Mouse (Mus musculus) embryonic stem cell, embryonic (primary cell): ENCODE measurements around the gene Satb2.

Experiments used
- CTCF ChIA-PET, 4 experiments: fragments of 300-600 bp in 2 of 4; fragments of 350-600 bp in 2 of 4; sonication (Branson Sonifier 250); formaldehyde crosslinking; loops; one replicate each; lab custom pipeline; 2022; ENCODE audit warnings: inconsistent platforms in 2 of 4; lab: Charles Lee
- POLR2A ChIA-PET, 4 experiments: fragments of 300-600 bp in 2 of 4; fragments of 350-600 bp in 2 of 4; sonication (Branson Sonifier 250); formaldehyde crosslinking; loops; one replicate each; lab custom pipeline; 2022; ENCODE audit warnings: antibody characterized with exemption in 4 of 4, inconsistent platforms in 1 of 4; lab: Charles Lee

Gene Satb2

GRCm38 (mm10) chr1:56892766-56893165 lies 85.7 kb downstream of the Satb2 start:
- POLR2A ChIA-PET = interaction anchor here in 1 of 4 experiments (0.6 kb wide), 1 partner anchor 17 kb away, joined by 3 read pairs; no protein-coding TSS in a partner anchor
- CTCF ChIA-PET = no interaction called here

GRCm38 (mm10) chr1:56888939-56889338 lies 89.5 kb downstream of the Satb2 start:
- ChIA-PET POLR2A (interaction anchor here in 1 of 4 experiments (0.8 kb wide), 1 partner anchor 15 kb away, joined by 3 read pairs; no protein-coding TSS in a partner anchor), CTCF (interaction anchor here in 2 of 4 experiments (0.5 to 0.6 kb wide), 2 partner anchors 13 to 21 kb away, joined by 3 to 5 read pairs; no protein-coding TSS in a partner anchor)

- POLR2A ChIA-PET = no interaction called here
- CTCF ChIA-PET = no interaction called here
These were observed 90.9 kb downstream of the Satb2 start for GRCm38 (mm10) chr1:56887524-56887923.

GRCm38 (mm10) chr1:56871485-56871884 lies 107.0 kb downstream of the Satb2 start:
- ChIA-PET POLR2A (no interaction called here), CTCF (no interaction called here)

- POLR2A ChIA-PET = no interaction called here
These were observed 113.2 kb downstream of the Satb2 start for GRCm38 (mm10) chr1:56865246-56865645.

GRCm38 (mm10) chr1:56862799-56863198 lies 115.7 kb downstream of the Satb2 start:
- ChIA-PET CTCF (no interaction called here), POLR2A (no interaction called here)

More at GRCm38 (mm10) chr1:56865246-56865645, 113.2 kb downstream of the Satb2 start:
- CTCF ChIA-PET = interaction anchor here in 1 of 4 experiments (0.7 kb wide), 1 partner anchor 37 kb away, joined by 3 read pairs; no protein-coding TSS in a partner anchor

- CTCF ChIA-PET = no interaction called here
- POLR2A ChIA-PET = interaction anchor here in 1 of 4 experiments (1.1 kb wide), 1 partner anchor 8 kb away, joined by 3 read pairs; no protein-coding TSS in a partner anchor
These were observed 121.2 kb downstream of the Satb2 start for GRCm38 (mm10) chr1:56857202-56857601.

GRCm38 (mm10) chr1:56850446-56850845 lies 128.0 kb downstream of the Satb2 start:
- POLR2A ChIA-PET = no interaction called here
- CTCF ChIA-PET = interaction anchor here in 1 of 4 experiments (0.6 kb wide), 1 partner anchor 62 kb away, joined by 3 read pairs; no protein-coding TSS in a partner anchor

- ChIA-PET CTCF (no interaction called here), POLR2A (no interaction called here)
These were observed 132.1 kb downstream of the Satb2 start for GRCm38 (mm10) chr1:56846358-56846757.

- ChIA-PET POLR2A (no interaction called here), CTCF (interaction anchor here in 1 of 4 experiments (0.6 kb wide), 1 partner anchor 120 kb away, joined by 5 read pairs; no protein-coding TSS in a partner anchor)
These were observed 132.8 kb downstream of the Satb2 start for GRCm38 (mm10) chr1:56845523-56846118.

- ChIA-PET CTCF (interaction anchor here in 2 of 4 experiments (0.6 kb wide), 2 partner anchors 121 to 181 kb away, joined by 3 to 5 read pairs; no protein-coding TSS in a partner anchor), POLR2A (interaction anchor here in 1 of 4 experiments (1.2 kb wide), 1 partner anchor 10 kb away, joined by 4 read pairs; no protein-coding TSS in a partner anchor)
These were observed 133.7 kb downstream of the Satb2 start for GRCm38 (mm10) chr1:56844551-56845330.

- CTCF ChIA-PET = no interaction called here
These were observed 139.5 kb downstream of the Satb2 start for GRCm38 (mm10) chr1:56838901-56839300.

GRCm38 (mm10) chr1:56833984-56834900 lies 144.2 kb downstream of the Satb2 start:
- CTCF ChIA-PET = interaction anchor here in 2 of 4 experiments (0.6 to 0.7 kb wide), 2 partner anchors 162 to 805 kb away, joined by 3 read pairs; no protein-coding TSS in a partner anchor

More at GRCm38 (mm10) chr1:56838901-56839300, 139.5 kb downstream of the Satb2 start:
- POLR2A ChIA-PET = no interaction called here

GRCm38 (mm10) chr1:56833307-56833706 lies 145.1 kb downstream of the Satb2 start:
- CTCF ChIA-PET = interaction anchor here in 1 of 4 experiments (0.5 to 0.6 kb wide), 2 partner anchors 21 to 161 kb away, joined by 3 to 7 read pairs; no protein-coding TSS in a partner anchor
- POLR2A ChIA-PET = interaction anchor here in 1 of 4 experiments (1.1 kb wide), 1 partner anchor 10 kb away, joined by 3 read pairs; no protein-coding TSS in a partner anchor

More at GRCm38 (mm10) chr1:56833984-56834900, 144.2 kb downstream of the Satb2 start:
- POLR2A ChIA-PET = interaction anchor here in 1 of 4 experiments (1.1 kb wide), 1 partner anchor 9 kb away, joined by 3 read pairs; no protein-coding TSS in a partner anchor

GRCm38 (mm10) chr1:56832738-56833137 lies 145.7 kb downstream of the Satb2 start:
- POLR2A ChIA-PET = no interaction called here

GRCm38 (mm10) chr1:56822735-56823134 lies 155.7 kb downstream of the Satb2 start:
- ChIA-PET CTCF (interaction anchor here in 1 of 4 experiments (0.6 kb wide), 1 partner anchor 176 kb away, joined by 4 read pairs; no protein-coding TSS in a partner anchor), POLR2A (interaction anchor here in 1 of 4 experiments (1.1 kb wide), 1 partner anchor 18 kb away, joined by 3 read pairs; no protein-coding TSS in a partner anchor)

More at GRCm38 (mm10) chr1:56832738-56833137, 145.7 kb downstream of the Satb2 start:
- CTCF ChIA-PET = interaction anchor here in 1 of 4 experiments (0.6 kb wide), 1 partner anchor 1604 kb away, joined by 5 read pairs; no protein-coding TSS in a partner anchor

GRCm38 (mm10) chr1:56822025-56822424 lies 156.4 kb downstream of the Satb2 start:
- ChIA-PET POLR2A (interaction anchor here in 1 of 4 experiments (1.1 kb wide), 1 partner anchor 17 kb away, joined by 3 read pairs; no protein-coding TSS in a partner anchor), CTCF (interaction anchor here in 1 of 4 experiments (0.6 kb wide), 1 partner anchor 176 kb away, joined by 4 read pairs; no protein-coding TSS in a partner anchor)

GRCm38 (mm10) chr1:56813506-56813905 lies 164.9 kb downstream of the Satb2 start:
- ChIA-PET POLR2A (no interaction called here), CTCF (no interaction called here)
